Mouse (Mus musculus) gastrocnemius, postnatal 14 days (tissue): ENCODE data around the gene Gphn. TPM values are rescaled to one million over a fixed set of nuclear protein-coding genes. Genes with fewer than 3 reads are reported as not detected.
"Not testable (repeated sequence)": the region's sequence is repeated elsewhere in the genome, so short reads cannot be mapped to it uniquely, and the experiment has no call there.

Experiments
- DNase-seq: peaks from one replicate; pipeline ENCODE4 v3.0.0; 2021; ENCODE audit warnings: mixed read lengths
- intact Hi-C: fragments of 180-260 bp; cut with DNase I; formaldehyde crosslinking; loops from one replicate; pipeline ENCODE4 v1.15.1; 2025; ENCODE audit warnings: low total_unique reads
- total RNA-seq, 2 experiments: library from RNA; stranded (reverse); gene quantifications; 2 replicates each; pipeline ENCODE4 v1.2.3; 2021

The Gphn gene
- total RNA-seq, 2 experiments from 2014 or later: 26.2 to 26.5 TPM

DNA sequence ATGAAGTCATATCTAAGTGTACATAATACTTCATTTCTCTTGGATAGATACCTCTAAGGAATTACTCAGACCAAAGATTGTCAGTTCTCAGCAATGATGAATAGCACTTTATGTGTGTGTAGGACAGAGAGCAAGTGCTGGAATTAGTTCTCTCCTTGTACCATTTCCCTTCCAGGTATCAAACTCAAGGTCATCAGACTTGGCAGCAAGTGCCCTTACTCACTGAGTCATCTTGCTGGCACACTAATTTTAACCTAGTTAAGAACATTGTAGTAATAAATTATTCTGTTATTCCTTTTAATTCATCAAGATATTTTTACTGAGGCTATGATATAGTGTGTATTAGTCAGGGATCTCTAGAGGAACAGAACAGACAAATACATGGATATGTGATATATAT is 88.9 kb downstream of the Gphn start:
- no peak for DNase-seq
- intact Hi-C loops: no loop called here

GRCm38 (mm10) chr12:78327946-78328345 is 101.8 kb downstream of the Gphn start:
- intact Hi-C loops: no loop called here

GRCm38 (mm10) chr12:78332107-78332506 is 105.9 kb downstream of the Gphn start:
- intact Hi-C loops: no loop called here
- DNase-seq: peak; percentile 27

More at GRCm38 (mm10) chr12:78327946-78328345, 101.8 kb downstream of the Gphn start:
- no peak for DNase-seq

DNA sequence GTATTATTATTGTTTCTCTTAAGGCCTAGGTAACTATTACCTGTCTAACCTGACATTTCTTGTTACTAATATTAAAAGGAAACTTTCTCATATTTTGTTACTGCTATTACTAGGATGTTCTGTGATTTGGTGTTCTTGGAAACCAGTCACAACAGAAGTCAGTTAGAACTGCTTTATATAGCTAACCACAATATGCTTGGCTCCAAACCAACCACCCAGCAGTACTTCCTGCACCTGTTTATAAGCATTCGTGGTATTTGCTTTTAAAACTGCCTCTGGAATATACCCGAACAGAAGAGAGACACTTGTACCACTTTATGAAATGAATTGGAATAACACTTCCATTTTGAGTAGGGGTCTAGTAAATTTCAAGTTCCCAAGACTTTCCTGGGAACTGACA is 130.3 kb downstream of the Gphn start:
- intact Hi-C loops: no loop called here
- no peak for DNase-seq

GRCm38 (mm10) chr12:78389267-78389666 is 163.1 kb downstream of the Gphn start:
- no peak for DNase-seq
- intact Hi-C loops: no loop called here

- DNase-seq: no peak
- intact Hi-C loops: no loop called here
These were observed 169.1 kb downstream of the Gphn start for GRCm38 (mm10) chr12:78395297-78395696.

DNA sequence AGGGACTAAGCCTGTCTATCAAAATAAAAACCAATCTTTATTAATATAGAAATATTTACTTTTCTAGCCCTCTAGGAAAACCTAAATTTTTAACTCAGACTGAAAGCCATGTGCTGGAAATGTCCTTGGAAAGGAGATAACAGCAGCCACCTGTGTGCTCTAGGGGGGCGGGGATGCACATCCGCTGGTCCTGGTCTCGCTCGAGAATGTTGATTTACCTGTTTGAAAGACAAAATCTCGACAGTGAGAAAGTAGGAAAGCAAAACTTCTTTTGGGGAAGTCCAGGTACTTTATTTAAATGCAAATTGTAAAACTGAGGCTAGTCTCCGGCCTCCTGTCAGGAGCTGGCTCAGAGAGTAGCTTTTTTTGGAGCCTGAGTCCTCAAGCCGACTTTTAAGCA is 181.3 kb downstream of the Gphn start:
- intact Hi-C loops, DNase-seq: not testable (repeated sequence)

- DNase-seq: no peak
- intact Hi-C loops: no loop called here
These were observed 296.0 kb downstream of the Gphn start for GRCm38 (mm10) chr12:78522176-78522575.

DNA sequence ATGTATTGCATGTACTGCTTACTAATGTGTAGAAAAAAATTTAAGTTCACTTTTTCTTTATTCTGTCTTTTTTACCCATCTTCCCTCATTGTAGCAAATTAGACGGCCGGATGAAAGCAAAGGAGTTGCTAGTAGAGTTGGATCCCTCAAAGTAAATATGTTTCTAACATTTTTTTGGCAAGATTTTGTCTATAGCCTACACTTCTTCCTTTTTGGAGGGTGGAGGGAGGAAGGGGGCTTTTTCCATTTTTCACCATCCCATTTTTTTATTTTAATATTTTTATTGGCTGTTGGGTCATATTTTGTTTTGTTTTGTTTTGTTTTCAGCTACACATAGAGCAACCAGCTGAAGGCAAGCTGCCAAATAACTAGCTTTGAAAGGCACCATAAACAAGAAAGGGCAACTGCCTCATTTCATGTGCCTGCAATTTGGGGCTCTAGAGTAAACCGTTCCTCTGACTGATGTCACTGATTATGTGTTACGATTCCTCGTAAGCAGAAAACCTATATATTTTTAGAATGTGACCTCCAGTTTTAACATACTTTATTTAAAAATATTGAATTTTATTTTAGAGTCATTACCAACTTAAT is 296.7 kb downstream of the Gphn start:
- no peak for DNase-seq

GRCm38 (mm10) chr12:78537590-78537989 is 311.4 kb downstream of the Gphn start:
- intact Hi-C loops, DNase-seq: not testable (repeated sequence)

More for the DNA sequence above, 296.7 kb downstream of the Gphn start:
- intact Hi-C loops: no loop called here

DNA sequence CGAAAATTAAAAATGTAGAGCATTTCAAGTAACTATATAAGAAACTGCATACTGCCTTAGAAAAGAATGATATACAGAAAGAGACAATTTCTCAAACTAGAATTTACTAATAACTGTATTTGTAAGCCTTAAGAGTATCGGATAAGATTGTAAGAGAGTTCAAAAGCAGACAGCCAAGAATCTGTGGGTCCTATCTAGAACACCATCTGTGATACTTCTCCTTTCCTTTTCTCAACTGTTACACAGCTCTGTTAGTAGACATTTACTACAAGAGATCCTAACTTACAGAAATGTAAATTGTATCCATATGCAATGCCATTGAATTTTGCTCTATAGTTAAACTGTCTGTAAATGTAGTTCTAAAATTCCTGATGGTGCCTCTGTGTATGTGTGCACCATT is 324.7 kb downstream of the Gphn start:
- intact Hi-C loops: no loop called here
- no peak for DNase-seq

- DNase-seq: no peak
- intact Hi-C loops: no loop called here
These were observed 405.6 kb downstream of the Gphn start for GRCm38 (mm10) chr12:78631816-78632215.

DNA sequence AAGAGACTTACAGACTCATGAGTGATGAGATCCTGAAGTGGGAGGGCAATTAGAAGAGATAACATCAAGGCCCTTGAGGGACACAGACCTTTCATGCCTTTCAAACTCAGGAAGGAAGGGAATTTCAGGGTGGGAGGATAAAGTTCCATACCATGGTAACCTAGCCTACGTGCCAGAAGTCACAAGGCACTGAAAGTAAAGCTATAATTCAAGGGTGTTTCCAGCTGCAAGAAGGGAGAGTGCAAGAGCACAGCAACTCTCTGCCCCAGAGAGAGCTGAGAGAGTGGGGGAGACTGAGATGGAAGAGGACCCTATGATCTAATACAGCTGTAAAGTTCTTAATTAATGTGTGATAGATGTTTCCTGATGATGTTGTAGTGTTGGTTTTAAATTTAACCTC is 413.3 kb downstream of the Gphn start:
- intact Hi-C loops: no loop called here

DNA sequence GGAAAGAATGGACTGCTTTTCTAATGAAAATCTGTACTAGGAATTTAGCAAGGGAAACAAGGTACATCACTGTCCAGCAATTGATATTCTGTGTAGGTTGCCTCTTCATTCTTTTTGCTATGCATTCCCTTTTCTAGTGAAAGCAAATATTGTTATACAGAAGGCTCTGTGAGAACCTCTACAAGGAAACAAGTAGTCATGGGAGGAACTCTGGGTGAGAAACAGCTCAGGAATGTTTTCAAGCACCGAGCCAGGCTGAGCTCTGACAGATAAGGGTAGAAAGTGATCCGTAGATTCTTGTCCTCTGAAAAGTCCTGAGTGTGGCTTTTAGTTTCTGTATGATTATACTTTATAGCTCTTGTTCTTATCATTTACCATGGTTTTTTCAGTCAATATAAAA is 413.9 kb downstream of the Gphn start:
- intact Hi-C loops: no loop called here
- no peak for DNase-seq

More for the DNA sequence above, 413.3 kb downstream of the Gphn start:
- DNase-seq: no peak

- intact Hi-C loops: no loop called here
- no peak for DNase-seq
These were observed 415.0 kb downstream of the Gphn start for GRCm38 (mm10) chr12:78641220-78641619.

- intact Hi-C loops: no loop called here
- DNase-seq: no peak
These were observed 417.5 kb downstream of the Gphn start for GRCm38 (mm10) chr12:78643691-78644090.

DNA sequence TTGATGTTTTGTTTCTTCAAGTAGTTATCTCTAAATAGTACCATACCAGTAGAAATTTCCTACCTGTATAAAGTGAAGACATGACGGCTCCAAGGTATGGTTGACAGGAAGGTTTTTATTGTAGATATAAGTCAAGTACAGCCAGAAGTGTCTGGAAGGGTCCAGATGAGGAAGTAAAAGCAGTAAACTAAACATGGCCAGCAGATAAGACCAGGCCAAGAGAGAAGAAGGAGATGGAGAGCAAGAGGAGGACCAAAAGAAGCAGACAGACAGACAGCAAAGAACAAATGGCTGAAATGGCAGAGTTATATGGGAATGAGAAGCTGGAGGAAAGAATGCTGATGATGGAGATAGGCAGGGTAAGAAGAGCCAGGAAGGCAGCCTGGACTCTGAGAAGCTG is 419.1 kb downstream of the Gphn start:
- intact Hi-C loops: no loop called here
- DNase-seq: no peak

- intact Hi-C loops: no loop called here
- no peak for DNase-seq
These were observed 433.6 kb downstream of the Gphn start for GRCm38 (mm10) chr12:78659718-78660304.

- no peak for DNase-seq
- intact Hi-C loops: no loop called here
These were observed 452.1 kb downstream of the Gphn start for GRCm38 (mm10) chr12:78678101-78678806.

DNA sequence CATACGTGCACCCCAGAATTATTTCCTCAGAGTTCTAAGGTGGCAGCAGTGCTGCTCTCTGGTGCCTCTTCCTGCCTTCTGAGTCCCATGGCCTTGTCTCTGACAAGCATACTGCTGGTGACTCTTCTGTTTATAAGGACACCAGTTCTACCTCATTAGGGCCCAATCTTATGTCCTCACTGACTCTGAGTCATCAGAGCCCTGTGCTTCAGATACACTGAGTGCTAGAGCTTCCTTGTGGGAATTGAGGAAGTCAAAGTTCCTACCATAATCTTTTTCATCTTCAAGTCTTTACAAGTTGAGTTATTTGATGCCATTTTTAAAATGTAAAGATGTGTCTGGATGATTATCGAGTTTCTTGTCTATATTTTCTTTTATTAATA is 452.6 kb downstream of the Gphn start:
- intact Hi-C loops: no loop called here
- no peak for DNase-seq

- intact Hi-C loops: no loop called here
- DNase-seq: no peak
These were observed 454.9 kb downstream of the Gphn start for GRCm38 (mm10) chr12:78681048-78681447.
